Mouse (Mus musculus) spleen, adult 12 weeks (tissue): ENCODE results near the gene Flna.
A peak's percentile ranks its signal among the peaks of the same experiment; 100 is the strongest.
"Not testable (repeated sequence)": the region's sequence is repeated elsewhere in the genome, so short reads cannot be mapped to it uniquely, and the experiment has no call there.

Source experiments
- DNase-seq: peaks from one replicate; pipeline ENCODE4 v3.0.0; 2022; ENCODE audit warnings: low spot score

Flna gene

DNA sequence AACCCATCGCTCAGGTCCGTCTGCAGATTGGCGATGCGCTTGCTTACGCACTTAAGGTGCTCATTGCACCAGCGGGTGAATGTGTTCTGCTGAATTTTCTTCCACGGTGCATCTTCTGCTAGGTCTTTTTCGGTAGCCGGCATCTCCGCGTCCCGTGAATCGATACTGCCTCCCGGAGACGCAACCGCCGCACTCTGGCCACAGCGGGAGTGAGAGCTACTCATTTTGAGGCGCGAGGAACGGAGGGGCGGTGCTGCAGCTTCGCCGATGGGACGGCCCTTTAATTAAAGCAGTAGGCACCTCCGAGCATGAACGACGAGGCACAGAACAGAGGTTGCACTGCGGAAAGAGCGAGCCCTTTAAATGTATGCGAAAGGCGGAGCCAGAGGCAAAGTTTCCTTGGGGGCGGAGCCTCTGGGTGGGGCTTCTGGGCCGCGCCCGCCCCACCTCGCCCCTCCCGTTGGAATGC, 3.4 kb downstream of the Flna start:
- peak; percentile 65 for DNase-seq

DNA sequence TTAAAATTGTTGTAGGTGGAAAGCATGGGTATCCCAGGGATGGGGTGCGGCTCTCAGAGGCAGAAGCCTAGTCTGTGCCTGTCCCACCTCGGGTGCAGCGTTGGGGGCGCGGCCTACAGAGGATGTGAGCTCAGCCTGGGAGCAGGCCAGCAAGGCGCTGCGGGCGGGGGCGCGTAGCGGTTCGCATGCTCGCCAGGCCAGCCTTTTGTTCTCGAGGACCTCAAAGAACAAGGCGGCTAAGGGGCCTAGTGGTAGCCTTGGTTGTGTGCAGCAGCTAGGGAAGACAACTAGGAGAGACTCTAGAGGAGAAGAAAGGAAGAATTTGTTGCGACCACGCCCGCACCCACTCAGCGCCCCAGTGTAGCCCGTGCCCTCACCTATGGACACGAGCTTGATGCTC, 3.9 kb downstream of the Flna start:
- peak; percentile 31 for DNase-seq

DNA sequence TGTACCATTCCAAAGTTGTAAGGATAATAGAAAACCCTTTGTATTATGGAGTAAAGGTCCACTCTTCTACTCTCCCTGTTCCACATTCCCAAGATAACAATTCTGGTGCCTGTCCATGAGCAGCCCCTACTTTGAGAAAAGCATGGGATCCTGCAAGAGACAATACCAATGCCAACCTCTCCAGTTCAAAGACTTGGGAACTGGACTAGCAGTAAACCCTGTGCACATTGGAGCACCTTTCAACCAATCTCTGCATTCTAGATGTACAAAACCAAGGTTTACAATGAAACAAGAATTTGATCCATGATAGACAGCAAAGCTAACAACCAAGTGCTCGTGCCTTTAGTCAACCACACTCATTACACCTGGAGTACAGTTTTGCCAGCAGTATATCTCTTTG, 4.5 kb downstream of the Flna start:
- DNase-seq, result no peak

DNA sequence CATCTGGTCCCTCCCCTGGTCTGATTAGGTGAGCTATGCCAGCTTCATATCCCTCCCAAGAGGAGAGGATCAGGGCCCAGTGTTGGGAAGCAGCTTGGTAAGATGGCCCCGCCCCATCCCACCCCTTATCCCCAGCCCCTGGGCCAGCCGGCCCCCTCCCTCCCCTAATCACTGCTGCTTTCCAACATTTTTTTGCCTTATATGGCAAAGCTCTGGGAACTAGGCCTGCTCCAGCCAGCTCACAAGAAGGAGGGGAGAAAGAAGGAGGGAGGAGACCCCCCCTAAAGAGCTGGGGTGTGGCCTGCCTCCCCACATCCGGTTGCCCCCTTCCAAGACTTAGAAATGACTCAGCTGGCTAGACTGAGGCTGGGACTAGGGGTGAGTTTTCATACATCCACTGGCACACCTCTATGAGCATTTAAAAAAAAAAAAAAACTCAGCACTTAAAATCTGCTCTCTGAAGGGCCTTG, 5.0 kb downstream of the Flna start:
- no peak for DNase-seq

DNA sequence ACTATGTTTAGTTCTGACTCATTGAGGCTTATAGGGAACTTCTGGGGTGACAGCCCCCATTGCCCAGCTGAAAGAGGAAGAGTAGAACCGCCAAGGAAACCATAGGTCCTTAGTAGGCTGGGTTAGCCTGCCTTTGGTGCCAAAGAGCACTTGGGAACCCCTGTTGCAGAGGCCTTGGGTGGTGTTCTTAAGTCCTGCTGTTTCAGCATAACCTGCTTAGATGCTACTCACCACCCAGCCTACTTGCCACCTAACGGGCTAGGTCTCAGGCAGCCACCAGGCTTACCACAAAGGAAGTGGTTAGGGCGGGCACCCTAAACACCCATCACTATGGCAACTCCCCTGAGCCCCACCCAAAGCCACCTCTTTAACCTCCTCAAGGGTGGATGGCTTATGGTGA, 5.8 kb downstream of the Flna start:
- DNase-seq, result peak; percentile 53

DNA sequence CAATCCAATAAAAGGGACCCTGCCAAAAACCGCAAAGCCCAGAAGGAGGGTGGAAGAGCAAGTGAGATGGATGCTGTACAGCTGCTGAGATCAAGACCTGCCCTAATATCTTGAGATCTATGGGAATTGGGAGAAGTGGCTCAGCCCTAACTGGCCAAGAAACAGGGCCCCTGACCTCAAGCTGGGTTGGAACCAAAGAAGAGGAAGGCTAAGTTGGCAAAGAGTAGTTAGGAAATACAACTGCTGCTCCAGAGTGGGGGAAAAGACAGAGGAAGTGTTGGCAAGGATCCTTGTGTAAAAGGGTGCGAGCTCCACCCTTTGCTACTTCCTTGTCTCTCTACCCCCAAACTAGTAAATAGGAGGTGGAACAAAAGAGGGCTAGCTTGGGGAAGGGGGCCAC, 6.2 kb downstream of the Flna start:
- no peak for DNase-seq

DNA sequence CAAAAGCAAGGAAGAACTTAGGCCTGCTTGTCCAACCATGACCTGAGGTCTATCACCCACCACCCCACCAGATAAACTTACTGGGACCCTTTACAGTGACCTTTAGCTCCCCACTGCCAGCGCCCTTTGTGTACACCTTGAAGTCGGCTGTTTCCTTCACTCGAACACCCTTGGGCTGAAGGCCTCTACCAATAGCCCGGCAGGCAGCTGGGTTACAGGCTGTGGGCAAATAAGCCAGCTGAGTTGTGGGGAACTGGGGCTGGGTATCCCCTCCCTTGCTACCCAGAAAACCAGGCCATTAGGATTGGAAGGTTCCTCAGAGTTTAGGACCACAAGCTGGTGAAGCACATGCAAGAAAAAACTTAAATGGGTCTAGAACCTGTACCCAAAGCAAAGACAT, 9.3 kb downstream of the Flna start:
- no peak for DNase-seq

DNA sequence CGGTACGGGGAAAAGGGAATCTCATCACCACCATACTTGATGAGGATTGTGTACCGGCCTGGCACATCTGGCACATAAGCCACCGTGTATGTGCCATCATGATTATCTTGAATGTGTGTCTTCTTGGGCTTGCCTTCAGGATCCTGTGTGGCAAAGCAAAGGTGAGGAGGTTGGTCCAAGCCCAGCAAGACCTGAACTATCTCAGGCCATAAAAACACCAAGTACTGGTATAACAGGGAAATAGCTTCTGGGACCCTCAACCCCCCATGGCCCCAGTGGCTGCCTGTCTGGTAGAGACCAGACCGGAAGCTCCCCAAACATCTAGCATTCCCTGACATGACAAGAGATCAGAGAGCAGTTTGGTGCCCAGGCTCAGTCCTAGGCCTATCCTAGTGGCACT, 16.4 kb downstream of the Flna start:
- DNase-seq, result no peak

DNA sequence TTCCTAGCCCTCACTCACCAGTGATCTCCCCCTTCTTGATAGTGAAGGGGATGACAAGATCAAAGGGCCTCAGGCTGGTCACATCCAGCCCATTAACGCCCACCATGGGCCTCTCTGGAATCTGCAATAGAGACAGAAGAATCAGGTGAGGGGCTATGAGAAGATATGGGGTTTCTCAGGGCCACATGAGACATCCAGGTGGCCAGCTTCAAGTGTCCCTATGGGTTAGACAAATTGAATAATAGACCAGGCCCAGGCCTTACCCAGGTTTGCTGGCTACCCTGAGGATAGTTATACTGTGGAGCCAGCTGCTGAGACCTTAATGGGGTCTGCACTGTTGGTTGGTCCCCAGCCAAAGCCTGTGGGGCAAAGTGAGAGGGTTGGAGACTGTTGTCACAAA, 19.6 kb downstream of the Flna start:
- DNase-seq, result no peak

DNA sequence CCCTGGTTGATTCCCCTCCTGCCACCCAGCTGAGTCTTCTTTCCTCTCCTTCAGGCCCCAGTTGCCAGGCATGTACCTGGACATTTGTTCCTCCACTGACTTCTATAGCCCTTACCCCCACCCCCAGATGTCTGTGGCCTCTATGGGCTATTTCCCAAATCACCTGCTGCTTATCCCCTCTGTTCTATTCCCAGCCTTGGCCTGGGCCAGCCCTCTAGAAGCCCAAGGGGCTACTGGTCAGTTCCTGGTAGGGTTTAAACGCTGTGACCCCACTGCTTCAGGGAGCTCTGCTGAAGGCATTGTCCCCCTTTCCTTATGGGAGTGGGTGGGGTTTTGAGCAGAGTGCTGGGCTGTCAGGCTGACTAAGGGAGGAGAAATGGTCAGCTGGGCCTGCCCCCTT, 29.5 kb downstream of the Flna start:
- not testable (repeated sequence) for DNase-seq

DNA sequence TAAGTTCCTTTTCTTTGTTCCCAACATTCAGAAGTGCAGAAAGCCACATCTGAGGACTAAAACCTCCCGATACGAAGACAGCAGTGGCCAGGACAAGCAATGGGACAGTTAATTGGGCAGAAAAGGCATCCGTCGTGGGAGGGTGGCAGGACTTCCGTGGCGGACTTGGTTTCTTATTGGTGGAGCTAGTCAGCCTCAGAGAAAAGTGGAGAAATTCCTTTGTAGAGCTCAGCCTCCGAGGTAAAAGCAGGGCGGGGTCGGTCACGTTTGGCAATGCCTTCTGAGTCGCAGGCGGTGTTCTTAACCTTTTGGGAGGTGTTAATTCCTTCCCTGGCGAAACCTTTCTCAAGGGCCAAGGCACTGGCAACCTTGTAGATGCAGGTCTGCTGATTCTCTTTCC, 30.2 kb downstream of the Flna start:
- no peak for DNase-seq

DNA sequence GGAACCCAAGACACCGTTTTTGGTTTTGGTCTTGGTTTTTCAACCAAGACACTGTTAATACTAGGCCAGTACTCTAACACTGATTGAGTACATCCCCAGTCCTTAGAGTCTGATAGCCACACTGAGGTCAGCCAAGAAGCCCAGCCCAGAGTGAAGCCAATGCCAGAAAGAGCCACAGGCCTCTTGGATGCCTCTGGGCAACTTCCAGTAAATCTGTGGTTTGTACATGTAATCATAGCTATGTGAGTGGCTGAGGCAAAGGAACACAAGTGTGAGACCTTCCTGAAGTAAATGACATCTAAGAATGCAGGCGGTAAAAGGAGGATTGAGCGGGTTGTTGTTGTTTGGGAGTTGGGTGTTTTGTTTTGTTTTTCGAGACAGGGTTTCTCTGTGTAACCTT, 31.1 kb downstream of the Flna start:
- DNase-seq, result no peak

DNA sequence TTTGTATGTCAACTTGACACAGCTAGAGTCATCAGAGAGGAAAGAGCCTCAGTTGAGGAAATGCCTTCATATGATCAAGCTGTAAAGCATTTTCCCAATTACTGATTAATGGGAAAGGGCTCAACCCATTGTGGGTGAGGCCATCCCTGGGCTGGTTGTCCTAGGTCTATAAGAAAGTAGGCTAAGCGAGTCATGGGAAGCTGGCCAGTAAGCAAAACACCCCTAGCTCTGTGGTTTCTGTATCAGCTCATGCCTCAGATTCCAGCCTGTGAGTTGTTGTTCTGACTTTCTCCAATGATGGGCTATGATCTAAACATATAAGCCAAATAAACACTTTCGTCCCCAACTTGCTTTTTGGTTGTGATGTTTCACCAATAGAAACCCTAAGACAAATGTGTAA, 46.1 kb downstream of the Flna start:
- DNase-seq, result no peak

DNA sequence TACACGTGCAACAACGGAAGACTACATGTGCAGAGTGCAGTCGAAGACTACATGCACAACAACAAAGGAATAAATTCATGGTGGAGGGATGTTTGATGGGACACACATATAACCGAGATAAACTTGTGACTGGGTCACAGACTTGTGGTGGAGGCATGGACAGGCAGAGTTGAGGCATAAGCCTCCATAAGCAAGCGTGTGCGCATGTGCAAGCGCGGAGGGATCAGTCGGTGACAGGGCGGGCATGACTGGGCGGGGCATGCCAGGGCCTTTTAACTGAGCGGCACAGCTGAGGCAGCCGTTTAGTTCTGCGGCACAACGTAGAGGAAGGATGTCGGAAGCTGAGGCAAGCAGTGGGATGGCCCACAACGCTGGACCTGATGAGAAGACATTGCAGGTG, 72.7 kb downstream of the Flna start, which contains the start of gene Tktl1:
Gene Tktl1 (plus strand): TSS at position 301 of the 400 bp plus-strand sequence.
- no peak for DNase-seq
